Comparison of ENCODE assay signal across 8 mouse cellular contexts in the genomic region with DNA sequence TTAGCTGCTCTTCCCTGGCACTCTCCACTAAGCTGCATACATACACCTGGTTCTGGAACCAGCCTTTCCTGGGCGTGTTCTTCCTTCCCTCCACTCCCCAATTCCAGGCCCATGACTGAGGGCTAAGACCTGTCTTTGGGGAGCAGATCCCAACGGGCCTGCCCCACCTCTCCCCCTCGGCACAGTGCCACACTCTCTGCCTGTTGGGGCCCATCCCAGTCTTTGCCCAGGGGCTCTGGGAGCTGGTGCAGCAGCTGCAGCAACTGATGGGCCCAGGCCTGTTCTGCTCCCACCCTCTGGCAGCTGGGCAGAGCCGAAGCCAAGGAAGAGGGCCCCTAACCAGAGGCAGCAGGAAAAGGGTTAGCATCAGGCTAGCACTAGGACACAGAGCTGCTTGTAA. TPM values are rescaled to one million over a fixed set of nuclear protein-coding genes. Genes with fewer than 3 reads are reported as not detected.
DNase-seq lines count a peak whose midpoint lies in the region; ATAC-seq and TF ChIP-seq lines count a peak whose summit lies in the region.

No protein-coding gene starts in this region.

- peaks cover 46% of the 10 kb centered on the region for H3K27me3 ChIP-seq in liver, embryonic 11.5 days (replicated peaks; ENCODE audit: control insufficient read depth, insufficient read depth, low read length)
- no peaks in the 10 kb centered on the region for H3K27me3 ChIP-seq in stomach, postnatal 0 days (ENCODE audit: control insufficient read depth, insufficient read depth, low read length)

- peaks cover 41% of the 10 kb centered on the region for H3K4me1 ChIP-seq in liver, embryonic 11.5 days (replicated peaks; ENCODE audit: control insufficient read depth, insufficient read depth, low read length)
- H3K4me1 ChIP-seq in stomach, postnatal 0 days (replicated peaks; ENCODE audit: control insufficient read depth, insufficient read depth) = peaks cover 6% of the 10 kb centered on the region; the same call in 1 of the 2 replicates

- no peak for ATAC-seq in liver, embryonic 11.5 days (replicated peaks; ENCODE audit: low FRiP score)
- ATAC-seq in stomach, postnatal 0 days (ENCODE audit: low FRiP score, low TSS enrichment) = peak; percentile 9; the same call in 1 of the 2 replicates

- peak; percentile 59 for DNase-seq in testis, postnatal 10 days (ENCODE audit: low spot score)
- no peak for DNase-seq in testis, postnatal 14 days (ENCODE audit: low spot score)
- peak; percentile 62 for DNase-seq in gonadal fat pad, adult 2 months (ENCODE audit: low read depth)
- DNase-seq in liver, embryonic 11.5 days (ENCODE audit: low spot score) = no peak
- DNase-seq in stomach, postnatal 0 days (ENCODE audit: low spot score) = peak; percentile 57
- DNase-seq in thymus, postnatal 4 days = no peak
- DNase-seq in c-Kit-positive CD71-positive TER-119-positive erythroid progenitor cells, embryonic 14.5 days (ENCODE audit: low spot score) = no peak
- DNase-seq in right cerebral cortex, postnatal 4 days = no peak

- H3K36me3 ChIP-seq in liver, embryonic 11.5 days (ENCODE audit: control insufficient read depth, insufficient read depth, low read length) = 0 out of 2 replicates have a peak, but pooled peaks cover 6% of the 10 kb centered on the region
- no peaks in the 10 kb centered on the region; the same call in 1 of the 2 replicates for H3K36me3 ChIP-seq in stomach, postnatal 0 days (ENCODE audit: control insufficient read depth, insufficient read depth, low read length)

- H3K9ac ChIP-seq in liver, embryonic 11.5 days (ENCODE audit: low read depth, low read length) = no peak overlapping the region
- H3K9ac ChIP-seq in stomach, postnatal 0 days (ENCODE audit: low read length) = peak overlapping the region; percentile 47; the same call in 1 of the 2 replicates

- no peak overlapping the region for H3K27ac ChIP-seq in liver, embryonic 11.5 days (ENCODE audit: low read depth, low read length)
- peak overlapping the region; percentile 88 for H3K27ac ChIP-seq in stomach, postnatal 0 days (replicated peaks)

- TF ChIP-seq EP300 in stomach, postnatal 0 days (optimal IDR thresholded peaks at IDR 0.05) = no peak

- peak overlapping the region; percentile 68 for H3K4me3 ChIP-seq in liver, embryonic 11.5 days (ENCODE audit: low read depth, low read length)
- H3K4me3 ChIP-seq in stomach, postnatal 0 days (ENCODE audit: low read depth, low read length) = peak overlapping the region; percentile 83; the same call in 1 of the 2 replicates

- 29% methylated on average over 4 of the region's 4 CpGs for WGBS in liver, embryonic 11.5 days
- 26% methylated on average over 4 of the region's 4 CpGs for WGBS in stomach, postnatal 0 days

- no peaks in the 10 kb centered on the region for H3K9me3 ChIP-seq in liver, embryonic 11.5 days (ENCODE audit: control insufficient read depth, low read length)
- no peaks in the 10 kb centered on the region for H3K9me3 ChIP-seq in stomach, postnatal 0 days (ENCODE audit: control insufficient read depth, low read length)

- TF ChIP-seq CTCF in stomach, postnatal 0 days (IDR thresholded peaks at IDR 0.05; ENCODE audit: low read depth) = no peak

- H3K4me2 ChIP-seq in liver, embryonic 11.5 days = peak overlapping the region; percentile 77
- H3K4me2 ChIP-seq in stomach, postnatal 0 days (replicated peaks; ENCODE audit: low read depth) = peak overlapping the region; percentile 95

RNA-seq across cellular contexts. Expression of gene Ajuba, which starts 3.1 kb away (rescaled TPM):
- 31.5 and 32.2 TPM in 2 replicates for polyA plus RNA-seq in gonadal fat pad, adult 2 months (2012; rRNA removed)
- 15.0 and 17.8 TPM in 2 replicates for polyA plus RNA-seq in liver, embryonic 11.5 days (2014; fragmentation: Nextera tagmentation; extraction: Ambion mirVana)
- polyA plus RNA-seq in stomach, postnatal 0 days (2015; fragmentation: Nextera tagmentation; extraction: Ambion mirVana) = 18.9 and 26.4 TPM in 2 replicates

RNA-seq across cellular contexts. Expression of gene Haus4, which starts 19.8 kb away (rescaled TPM):
- 49.0 and 57.0 TPM in 2 replicates for polyA plus RNA-seq in gonadal fat pad, adult 2 months (2012; rRNA removed)
- 71.6 and 76.4 TPM in 2 replicates for polyA plus RNA-seq in liver, embryonic 11.5 days (2014; fragmentation: Nextera tagmentation; extraction: Ambion mirVana)
- 23.7 and 24.1 TPM in 2 replicates for polyA plus RNA-seq in stomach, postnatal 0 days (2015; fragmentation: Nextera tagmentation; extraction: Ambion mirVana)

RNA-seq across cellular contexts. Expression of gene 4931414P19Rik, which starts 31.5 kb away (rescaled TPM):
- 10.9 and 14.6 TPM in 2 replicates for polyA plus RNA-seq in gonadal fat pad, adult 2 months (2012; rRNA removed)
- polyA plus RNA-seq in liver, embryonic 11.5 days (2014; fragmentation: Nextera tagmentation; extraction: Ambion mirVana) = 5.6 and 5.8 TPM in 2 replicates
- 2.4 and 3.0 TPM in 2 replicates for polyA plus RNA-seq in stomach, postnatal 0 days (2015; fragmentation: Nextera tagmentation; extraction: Ambion mirVana)

RNA-seq across cellular contexts. Expression of gene Psmb5, which starts 43.6 kb away (rescaled TPM):
- 214 and 260 TPM in 2 replicates for polyA plus RNA-seq in gonadal fat pad, adult 2 months (2012; rRNA removed)
- polyA plus RNA-seq in liver, embryonic 11.5 days (2014; fragmentation: Nextera tagmentation; extraction: Ambion mirVana) = 411 and 417 TPM in 2 replicates
- polyA plus RNA-seq in stomach, postnatal 0 days (2015; fragmentation: Nextera tagmentation; extraction: Ambion mirVana) = 279 and 291 TPM in 2 replicates

RNA-seq across cellular contexts. Expression of gene Psmb11, which starts 47.0 kb away (rescaled TPM):
- not detected in 2 replicates for polyA plus RNA-seq in gonadal fat pad, adult 2 months (2012; rRNA removed)
- polyA plus RNA-seq in liver, embryonic 11.5 days (2014; fragmentation: Nextera tagmentation; extraction: Ambion mirVana) = not detected in 2 replicates
- 0.02 TPM in 1 of 2 replicates, not detected in the other for polyA plus RNA-seq in stomach, postnatal 0 days (2015; fragmentation: Nextera tagmentation; extraction: Ambion mirVana)

Comparison
In these comparisons a context has a peak if more than half of its experiments do, and no peak if none do; other contexts are left out.
1. DNase-seq: peak in testis, postnatal 10 days (single experiment), gonadal fat pad, adult 2 months (single experiment) and stomach, postnatal 0 days (single experiment); none in testis, postnatal 14 days (single experiment), liver, embryonic 11.5 days (single experiment), thymus, postnatal 4 days (single experiment), c-Kit-positive CD71-positive TER-119-positive erythroid progenitor cells, embryonic 14.5 days (single experiment) and right cerebral cortex, postnatal 4 days (single experiment).